Mouse (Mus musculus): ENCODE data around the gene Dppa3.
A peak's percentile ranks its signal among the peaks of the same experiment; 100 is the strongest.

Dppa3 gene

GRCm38 (mm10) chr6:122626110-122626509, at the start of gene Dppa3:
Dppa3 (plus strand) TSS chr6:122626410.
- DNase-seq (ENCODE audit: low read depth, low spot score): no peak

- no peak for DNase-seq (ENCODE audit: low read depth, low spot score)
Observed at GRCm38 (mm10) chr6:122577030-122577429, 49.2 kb upstream of the Dppa3 start.

GRCm38 (mm10) chr6:122579086-122579485, 47.1 kb upstream of the Dppa3 start:
- no peak for DNase-seq (ENCODE audit: low read depth, low spot score)

GRCm38 (mm10) chr6:122591027-122591758, 35.0 kb upstream of the Dppa3 start:
- no peak for DNase-seq (ENCODE audit: low read depth, low spot score)

- no peak for DNase-seq (ENCODE audit: low read depth, low spot score)
Observed at GRCm38 (mm10) chr6:122592905-122593304, 33.3 kb upstream of the Dppa3 start.

- DNase-seq (ENCODE audit: low read depth, low spot score): peak; percentile 49
Observed at GRCm38 (mm10) chr6:122595637-122596036, 30.6 kb upstream of the Dppa3 start.

- DNase-seq (ENCODE audit: low read depth, low spot score): no peak
Observed at GRCm38 (mm10) chr6:122596608-122597007, 29.6 kb upstream of the Dppa3 start.

GRCm38 (mm10) chr6:122598014-122598413, 28.2 kb upstream of the Dppa3 start:
- DNase-seq (ENCODE audit: low read depth, low spot score): no peak

GRCm38 (mm10) chr6:122598436-122598835, 27.8 kb upstream of the Dppa3 start:
- no peak for DNase-seq (ENCODE audit: low read depth, low spot score)

GRCm38 (mm10) chr6:122599054-122599737, 27.0 kb upstream of the Dppa3 start:
- no peak for DNase-seq (ENCODE audit: low read depth, low spot score)

- DNase-seq (ENCODE audit: low read depth, low spot score): no peak
Observed at GRCm38 (mm10) chr6:122600066-122600646, 26.1 kb upstream of the Dppa3 start.

- DNase-seq (ENCODE audit: low read depth, low spot score): no peak
Observed at GRCm38 (mm10) chr6:122601031-122601430, 25.2 kb upstream of the Dppa3 start.

- no peak for DNase-seq (ENCODE audit: low read depth, low spot score)
Observed at GRCm38 (mm10) chr6:122601615-122602014, 24.6 kb upstream of the Dppa3 start.

- DNase-seq (ENCODE audit: low read depth, low spot score): peak; percentile 74
Observed at GRCm38 (mm10) chr6:122602242-122602991, 23.8 kb upstream of the Dppa3 start, which contains the start of gene Apobec1. Apobec1 (minus strand) TSS chr6:122602444.

GRCm38 (mm10) chr6:122602992-122603322, 23.3 kb upstream of the Dppa3 start:
- DNase-seq (ENCODE audit: low read depth, low spot score): no peak

GRCm38 (mm10) chr6:122604260-122604659, 21.9 kb upstream of the Dppa3 start:
- DNase-seq (ENCODE audit: low read depth, low spot score): no peak

- no peak for DNase-seq (ENCODE audit: low read depth, low spot score)
Observed at GRCm38 (mm10) chr6:122605483-122605882, 20.7 kb upstream of the Dppa3 start.

GRCm38 (mm10) chr6:122606661-122607060, 19.5 kb upstream of the Dppa3 start:
- DNase-seq (ENCODE audit: low read depth, low spot score): no peak

- DNase-seq (ENCODE audit: low read depth, low spot score): no peak
Observed at GRCm38 (mm10) chr6:122607700-122608099, 18.5 kb upstream of the Dppa3 start.

- no peak for DNase-seq (ENCODE audit: low read depth, low spot score)
Observed at GRCm38 (mm10) chr6:122608434-122609376, 17.5 kb upstream of the Dppa3 start.

- no peak for DNase-seq (ENCODE audit: low read depth, low spot score)
Observed at GRCm38 (mm10) chr6:122609377-122609728, 16.9 kb upstream of the Dppa3 start.

Measured in brain, adult 2 months (tissue).